Mouse (Mus musculus) forebrain, embryonic 16.5 days (tissue): ENCODE measurements around the gene Zfyve28. TPM values are rescaled to one million over a fixed set of nuclear protein-coding genes. Genes with fewer than 3 reads are reported as not detected.

ENCODE experiments used
- ATAC-seq: fragments of 200-750 bp; cut with Nextera tagmentation; 2 replicates; pipeline ENCODE4 v1.8.0; 2017; ENCODE audit warnings: mild to moderate bottlenecking, moderate library complexity
- H3K27ac ChIP-seq: fragments of 300-500 bp; sonication (generic); 2 replicates; pipeline ENCODE4 v1.5.1; 2014; ENCODE audit warnings: low read length, control low read depth
- H3K27me3 ChIP-seq: fragments of 300-500 bp; sonication (generic); replicated peaks from 2 replicates; pipeline ENCODE4 v1.6.1; 2014; ENCODE audit warnings: low read length; ENCODE audit not compliant: control insufficient read depth, insufficient read depth
- H3K36me3 ChIP-seq: fragments of 300-500 bp; sonication (generic); 2 replicates; pipeline ENCODE4 v1.6.1; 2014; ENCODE audit not compliant: control insufficient read depth, insufficient read depth
- H3K4me1 ChIP-seq: fragments of 300-500 bp; sonication (generic); replicated peaks from 2 replicates; pipeline ENCODE4 v1.6.1; 2014; ENCODE audit warnings: low read length; ENCODE audit not compliant: control insufficient read depth, insufficient read depth
- H3K4me2 ChIP-seq: fragments of 300-500 bp; sonication (generic); 2 replicates; pipeline ENCODE4 v1.6.1; 2014; ENCODE audit warnings: mild to moderate bottlenecking, low read length, control low read depth
- H3K4me3 ChIP-seq: fragments of 300-500 bp; sonication (generic); replicated peaks from 2 replicates; pipeline ENCODE4 v1.5.1; 2014; ENCODE audit warnings: mild to moderate bottlenecking, low read length, control low read depth
- H3K9ac ChIP-seq: fragments of 300-500 bp; sonication (generic); replicated peaks from 2 replicates; pipeline ENCODE4 v1.6.1; 2014; ENCODE audit warnings: low read depth, low read length, control low read depth
- H3K9me3 ChIP-seq: fragments of 300-500 bp; sonication (generic); 2 replicates; pipeline ENCODE4 v1.6.1; 2016; ENCODE audit warnings: low read length; ENCODE audit not compliant: control insufficient read depth
- WGBS: fragments of 180-500 bp; shearing (Covaris S2); extraction: QIAGEN DNeasy Blood & Tissue Kit; methylation state at CpG from one replicate; pipeline ENCODE4 v1.1.7; 2014; 5-methylcytosine and 5-hydroxymethylcytosine counted together
- polyA plus RNA-seq: library from polyadenylated mRNA; unstranded; fragments of >200 nt; fragmentation: Nextera tagmentation; extraction: Ambion mirVana; gene quantifications from 2 replicates; pipeline ENCODE4 v1.2.1, GENCODE M21; 2015

Zfyve28 gene
- polyA plus RNA-seq, 1 experiment from 2014 or later = 5.2 TPM

DNA sequence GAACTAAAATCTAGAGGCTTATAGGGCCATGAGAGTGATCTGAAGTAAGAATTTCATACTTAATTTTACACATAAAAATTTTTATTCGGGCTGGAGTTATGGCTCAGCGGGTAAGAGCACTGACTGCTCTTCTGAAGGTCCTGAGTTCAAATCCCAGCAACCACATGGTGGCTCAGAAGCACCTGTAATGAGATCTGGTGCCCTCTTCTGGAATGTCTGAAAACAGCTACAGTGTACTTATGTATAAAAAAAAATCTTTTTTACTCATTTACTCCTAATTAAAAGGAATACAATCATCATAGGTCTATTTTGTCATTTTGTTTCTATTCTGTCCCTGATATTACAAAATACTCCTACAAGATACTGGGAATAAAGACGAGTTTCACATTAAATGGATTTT is 140.7 kb downstream of the Zfyve28 start:
- H3K9ac ChIP-seq = no peak overlapping the region
- ATAC-seq = no peak
- H3K4me1 ChIP-seq = no peaks in the 10 kb centered on the region
- no peaks in the 10 kb centered on the region for H3K36me3 ChIP-seq
- no peak overlapping the region for H3K4me2 ChIP-seq
- no peak overlapping the region for H3K4me3 ChIP-seq
- no peaks in the 10 kb centered on the region for H3K9me3 ChIP-seq
- WGBS = 95% methylated on average over 3 of the region's 3 CpGs
- H3K27me3 ChIP-seq = no peaks in the 10 kb centered on the region
- no peak overlapping the region for H3K27ac ChIP-seq

Other genes starting within 250 kb of the Zfyve28 start
- gene Poln, start 119.0 kb downstream of the Zfyve28 start, polyA plus RNA-seq = 0.37 and 0.73 TPM in 2 replicates
- gene Haus3, start 118.9 kb downstream of the Zfyve28 start, polyA plus RNA-seq = 18.0 and 23.1 TPM in 2 replicates
- gene Mxd4, start 100.7 kb downstream of the Zfyve28 start, polyA plus RNA-seq = 37.1 and 47.2 TPM in 2 replicates
- gene Cfap99, start 151 bp upstream of the Zfyve28 start, polyA plus RNA-seq = 0.26 TPM in 1 of 2 replicates, not detected in the other
- gene Rnf4, start 47.8 kb upstream of the Zfyve28 start, polyA plus RNA-seq = 150 and 153 TPM in 2 replicates
- 16.3 and 17.1 TPM in 2 replicates for gene Fam193a, start 81.5 kb upstream of the Zfyve28 start, polyA plus RNA-seq
- gene Tnip2, start 225.5 kb upstream of the Zfyve28 start, polyA plus RNA-seq = 8.6 and 8.7 TPM in 2 replicates
- gene Sh3bp2, start 237.4 kb upstream of the Zfyve28 start, polyA plus RNA-seq = 29.1 and 31.2 TPM in 2 replicates